Mouse (Mus musculus): ENCODE measurements around the gene Bicral.
A peak's percentile ranks its signal among the peaks of the same experiment; 100 is the strongest.
"Not testable (repeated sequence)": the region's sequence is repeated elsewhere in the genome, so short reads cannot be mapped to it uniquely, and the experiment has no call there.

Bicral gene

DNA sequence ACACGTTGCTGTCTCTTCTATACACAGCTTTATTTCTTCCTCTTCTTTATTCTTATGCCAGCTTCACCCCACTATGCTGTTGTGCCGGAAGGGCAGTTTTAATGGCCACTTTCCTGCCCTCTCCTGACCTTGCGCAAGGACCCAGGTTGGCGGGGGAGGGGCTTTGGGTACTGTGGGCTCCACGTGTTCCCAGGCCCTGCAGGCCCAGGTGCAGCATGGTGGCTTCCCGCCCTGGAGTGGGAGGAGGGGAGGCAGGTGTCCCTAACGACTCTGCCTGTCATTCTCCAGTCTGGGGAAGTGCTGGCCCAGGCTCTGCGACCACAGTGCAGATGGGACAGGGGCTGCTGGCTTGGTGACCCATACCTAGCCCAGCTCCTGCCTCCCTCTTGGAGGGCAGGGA is 90.4 kb downstream of the Bicral start:
- peaks cover 5% of the 10 kb centered on the region; the same call in 1 of the 2 replicates for H3K27me3 ChIP-seq (ENCODE audit: insufficient read depth, low read length)
- TF ChIP-seq CTCF (conservative IDR thresholded peaks at IDR 0.05; ENCODE audit: low read length) (no peak), POU5F1 (IDR thresholded peaks at IDR 0.05; ENCODE audit: borderline replicate concordance, low read length) (no peak), NANOG (IDR thresholded peaks at IDR 0.05; ENCODE audit: borderline replicate concordance, low read length) (no peak)
- peaks cover 34% of the 10 kb centered on the region for H3K4me1 ChIP-seq (replicated peaks; ENCODE audit: low read depth, low read length)
- peak overlapping the region; percentile 50 for H3K4me3 ChIP-seq (replicated peaks; ENCODE audit: low read length)
- H3K36me3 ChIP-seq (ENCODE audit: insufficient read depth, low read length), result no peaks in the 10 kb centered on the region
- no peaks in the 10 kb centered on the region for H3K9me3 ChIP-seq (ENCODE audit: low read length)

DNA sequence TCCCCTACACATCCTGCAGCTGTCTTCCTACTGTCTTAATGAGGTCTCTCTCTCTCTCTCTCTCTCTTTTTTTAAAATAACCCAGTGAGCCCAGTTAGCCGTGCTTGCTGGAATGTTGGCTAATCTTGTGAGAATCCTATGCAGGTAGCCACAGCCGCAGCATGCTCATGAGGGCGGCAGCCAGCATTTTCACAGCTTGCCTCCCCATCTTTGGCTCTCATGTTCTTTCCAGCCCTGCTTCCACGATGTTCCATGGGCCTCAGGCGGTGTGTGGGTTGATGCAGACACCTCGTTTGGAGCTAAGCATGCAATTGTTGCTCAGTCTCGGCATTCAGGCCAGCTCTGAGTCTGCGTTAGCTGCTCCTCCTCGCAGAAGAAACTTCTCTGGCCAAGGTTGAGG is 93.4 kb downstream of the Bicral start:
- H3K4me3 ChIP-seq (replicated peaks; ENCODE audit: low read length); H3K36me3 ChIP-seq (ENCODE audit: insufficient read depth, low read length); H3K9me3 ChIP-seq (ENCODE audit: low read length); H3K27me3 ChIP-seq (ENCODE audit: insufficient read depth, low read length): not testable (repeated sequence)
- peaks cover 17% of the 10 kb centered on the region for H3K4me1 ChIP-seq (replicated peaks; ENCODE audit: low read depth, low read length)

GRCm38 (mm10) chr17:46763544-46763943 is 94.7 kb downstream of the Bicral start, which contains the start of gene Ptcra:
TSS of gene Ptcra (minus strand) at chr17:46763712.
- no peaks in the 10 kb centered on the region for H3K36me3 ChIP-seq (ENCODE audit: insufficient read depth, low read length)
- peak within 1 kb of the TSS; percentile 23; the same call in 1 of the 2 replicates for H3K4me3 ChIP-seq (replicated peaks; ENCODE audit: low read length)
- H3K4me1 ChIP-seq (replicated peaks; ENCODE audit: low read depth, low read length), result peaks cover 20% of the 10 kb centered on the region
- H3K9me3 ChIP-seq (ENCODE audit: low read length), result no peaks in the 10 kb centered on the region
- H3K27me3 ChIP-seq (ENCODE audit: insufficient read depth, low read length), result no peaks in the 10 kb centered on the region
- no peak for TF ChIP-seq CTCF (conservative IDR thresholded peaks at IDR 0.05; ENCODE audit: low read length)
- TF ChIP-seq NANOG (IDR thresholded peaks at IDR 0.05; ENCODE audit: borderline replicate concordance, low read length), result no peak
- no peak for TF ChIP-seq POU5F1 (IDR thresholded peaks at IDR 0.05; ENCODE audit: borderline replicate concordance, low read length)

GRCm38 (mm10) chr17:46758753-46759152 is 99.5 kb downstream of the Bicral start:
- H3K4me1 ChIP-seq (replicated peaks; ENCODE audit: low read depth, low read length), result peaks cover 22% of the 10 kb centered on the region
- H3K4me3 ChIP-seq (replicated peaks; ENCODE audit: low read length), result no peak overlapping the region
- no peak for TF ChIP-seq CTCF (conservative IDR thresholded peaks at IDR 0.05; ENCODE audit: low read length)
- no peak for TF ChIP-seq POU5F1 (IDR thresholded peaks at IDR 0.05; ENCODE audit: borderline replicate concordance, low read length)
- no peaks in the 10 kb centered on the region for H3K36me3 ChIP-seq (ENCODE audit: insufficient read depth, low read length)
- no peaks in the 10 kb centered on the region for H3K9me3 ChIP-seq (ENCODE audit: low read length)
- 0 out of 2 replicates have a peak, but pooled peaks cover 6% of the 10 kb centered on the region for H3K27me3 ChIP-seq (ENCODE audit: insufficient read depth, low read length)

GRCm38 (mm10) chr17:46751794-46752556 is 106.3 kb downstream of the Bicral start, which contains the start of gene Cnpy3:
TSS of gene Cnpy3 (minus strand) at chr17:46752214.
- no peak for TF ChIP-seq POU5F1 (IDR thresholded peaks at IDR 0.05; ENCODE audit: borderline replicate concordance, low read length)
- TF ChIP-seq NANOG (IDR thresholded peaks at IDR 0.05; ENCODE audit: borderline replicate concordance, low read length), result no peak
- TF ChIP-seq CTCF (conservative IDR thresholded peaks at IDR 0.05; ENCODE audit: low read length), result no peak
- Histone ChIP-seq H3K36me3 (ENCODE audit: insufficient read depth, low read length) (peaks cover 29% of the 10 kb centered on the region), H3K9me3 (ENCODE audit: low read length) (no peaks in the 10 kb centered on the region), H3K4me3 (replicated peaks; ENCODE audit: low read length) (peak within 1 kb of the TSS; percentile 91), H3K27me3 (ENCODE audit: insufficient read depth, low read length) (0 out of 2 replicates have a peak, but pooled peaks cover 6% of the 10 kb centered on the region), H3K4me1 (replicated peaks; ENCODE audit: low read depth, low read length) (peaks cover 55% of the 10 kb centered on the region)

GRCm38 (mm10) chr17:46751056-46751793 is 107.1 kb downstream of the Bicral start:
- H3K9me3 ChIP-seq (ENCODE audit: low read length), result no peaks in the 10 kb centered on the region
- H3K27me3 ChIP-seq (ENCODE audit: insufficient read depth, low read length), result no peaks in the 10 kb centered on the region
- TF ChIP-seq NANOG (IDR thresholded peaks at IDR 0.05; ENCODE audit: borderline replicate concordance, low read length) (no peak), POU5F1 (IDR thresholded peaks at IDR 0.05; ENCODE audit: borderline replicate concordance, low read length) (no peak), CTCF (conservative IDR thresholded peaks at IDR 0.05; ENCODE audit: low read length) (no peak)
- peaks cover 48% of the 10 kb centered on the region for H3K4me1 ChIP-seq (replicated peaks; ENCODE audit: low read depth, low read length)
- peaks cover 36% of the 10 kb centered on the region for H3K36me3 ChIP-seq (ENCODE audit: insufficient read depth, low read length)
- peak overlapping the region; percentile 91 for H3K4me3 ChIP-seq (replicated peaks; ENCODE audit: low read length)

- no peak for TF ChIP-seq POU5F1 (IDR thresholded peaks at IDR 0.05; ENCODE audit: borderline replicate concordance, low read length)
- TF ChIP-seq NANOG (IDR thresholded peaks at IDR 0.05; ENCODE audit: borderline replicate concordance, low read length), result no peak
- no peak for TF ChIP-seq CTCF (conservative IDR thresholded peaks at IDR 0.05; ENCODE audit: low read length)
- Histone ChIP-seq H3K27me3 (ENCODE audit: insufficient read depth, low read length) (no peaks in the 10 kb centered on the region), H3K4me3 (replicated peaks; ENCODE audit: low read length) (peak overlapping the region; percentile 91), H3K36me3 (ENCODE audit: insufficient read depth, low read length) (peaks cover 43% of the 10 kb centered on the region), H3K9me3 (ENCODE audit: low read length) (no peaks in the 10 kb centered on the region), H3K4me1 (replicated peaks; ENCODE audit: low read depth, low read length) (peaks cover 46% of the 10 kb centered on the region)
These were observed 107.7 kb downstream of the Bicral start for GRCm38 (mm10) chr17:46750580-46750979.

GRCm38 (mm10) chr17:46749282-46749681 is 109.0 kb downstream of the Bicral start:
- no peaks in the 10 kb centered on the region for H3K27me3 ChIP-seq (ENCODE audit: insufficient read depth, low read length)
- no peaks in the 10 kb centered on the region for H3K9me3 ChIP-seq (ENCODE audit: low read length)
- TF ChIP-seq POU5F1 (IDR thresholded peaks at IDR 0.05; ENCODE audit: borderline replicate concordance, low read length) (no peak), NANOG (IDR thresholded peaks at IDR 0.05; ENCODE audit: borderline replicate concordance, low read length) (no peak), CTCF (conservative IDR thresholded peaks at IDR 0.05; ENCODE audit: low read length) (no peak)

More at GRCm38 (mm10) chr17:46749282-46749681, 109.0 kb downstream of the Bicral start:
- H3K4me1 ChIP-seq (replicated peaks; ENCODE audit: low read depth, low read length), result peaks cover 53% of the 10 kb centered on the region
- H3K36me3 ChIP-seq (ENCODE audit: insufficient read depth, low read length), result peaks cover 52% of the 10 kb centered on the region
- H3K4me3 ChIP-seq (replicated peaks; ENCODE audit: low read length), result no peak overlapping the region
